Mouse (Mus musculus): ENCODE data around the gene Sprr4. TPM values are rescaled to one million over a fixed set of nuclear protein-coding genes. Genes with fewer than 3 reads are reported as not detected.

Sprr4 gene
- polyA plus RNA-seq (2017; shearing (Covaris generic)) = not detected

GRCm38 (mm10) chr3:92500393-92500792 lies at the start of gene Sprr4:
Sprr4 (minus strand) TSS chr3:92500493.

DNA sequence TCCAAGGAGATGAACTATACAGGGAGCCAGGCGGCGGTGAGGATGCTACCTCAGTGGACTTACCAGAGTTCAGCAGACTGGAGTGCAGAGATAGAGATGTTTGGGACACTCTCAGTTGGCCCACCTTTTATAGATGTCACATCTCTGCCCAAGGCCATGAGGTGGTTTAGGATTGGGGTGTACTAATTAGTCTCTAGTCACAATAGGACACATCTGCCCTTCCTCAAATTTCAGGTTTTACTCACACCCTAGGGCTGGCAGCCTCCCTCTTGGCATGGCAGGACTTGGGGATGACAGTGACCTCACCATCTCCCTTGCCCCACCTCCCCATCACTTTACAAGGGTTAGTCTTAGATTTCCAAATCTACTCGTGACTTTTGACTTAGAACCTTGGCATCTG lies 34.1 kb upstream of the Sprr4 start, which contains the start of gene 2310046K23Rik:
Gene 2310046K23Rik, minus strand, starts transcription at position 101 of the 400 bp plus-strand sequence.

DNA sequence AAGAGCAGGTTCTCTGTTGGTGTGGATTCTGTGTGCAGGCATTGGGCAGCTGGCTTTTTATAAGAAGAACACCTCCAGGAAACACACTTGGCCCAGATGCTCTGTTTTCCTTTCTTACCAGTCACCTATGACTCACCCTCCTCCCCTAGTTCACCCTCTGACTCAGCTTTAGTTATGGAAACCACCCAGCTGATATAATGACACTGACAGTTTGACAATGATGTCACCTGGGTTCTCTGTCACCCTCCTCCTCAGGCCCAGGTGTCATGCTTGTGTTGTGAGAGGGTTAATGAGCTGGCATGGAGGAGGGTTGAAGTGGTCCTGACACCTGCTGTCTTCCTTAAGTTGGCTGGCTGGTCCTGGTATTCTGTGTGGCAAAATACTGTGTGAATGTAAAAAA lies 14.4 kb downstream of the Sprr4 start, which contains the start of gene Sprr1a:
Gene Sprr1a, minus strand, starts transcription at position 33 of the 400 bp plus-strand sequence.

DNA sequence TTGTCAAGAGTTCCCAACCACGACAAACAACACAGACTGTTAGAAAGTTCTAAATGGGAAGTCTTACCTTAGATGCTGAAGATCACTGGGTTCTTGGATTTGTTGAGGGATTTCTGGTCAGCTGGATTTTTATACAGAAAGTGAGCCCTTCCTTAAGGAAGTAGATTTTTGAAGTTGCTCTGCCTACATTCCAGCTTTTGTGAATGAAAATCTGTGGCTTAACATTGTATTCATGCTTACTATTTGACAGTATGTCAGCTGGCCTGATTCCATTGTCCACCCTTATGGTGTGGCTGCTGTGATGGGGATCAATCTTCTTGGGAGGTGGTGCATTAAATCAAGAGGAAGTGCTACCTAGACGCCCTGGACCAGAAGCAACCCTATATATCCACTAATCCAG lies 41.7 kb downstream of the Sprr4 start, which contains the start of gene Sprr3:
Gene Sprr3, minus strand, starts transcription at position 101 of the 400 bp plus-strand sequence.

Other genes with a start within 250 kb of the Sprr4 start
- gene Sprr2a3, start 215.1 kb downstream of the Sprr4 start, polyA plus RNA-seq (2017; shearing (Covaris generic)) = not detected
- not detected for gene Sprr2b, start 183.9 kb downstream of the Sprr4 start, polyA plus RNA-seq (2017; shearing (Covaris generic))
- gene Sprr2d, start 161.4 kb downstream of the Sprr4 start, polyA plus RNA-seq (2017; shearing (Covaris generic)) = not detected
- under 1 TPM; 0.42 to 0.76 TPM for gene Sprr2e, start 148.3 kb downstream of the Sprr4 start, polyA plus RNA-seq (2017; shearing (Covaris generic))
- not detected for gene Sprr2f, start 135.3 kb downstream of the Sprr4 start, polyA plus RNA-seq (2017; shearing (Covaris generic))
- gene Sprr2h, start 114.8 kb downstream of the Sprr4 start, polyA plus RNA-seq (2017; shearing (Covaris generic)) = not detected
- not detected for gene Sprr2i, start 92.5 kb downstream of the Sprr4 start, polyA plus RNA-seq (2017; shearing (Covaris generic))
- 1 to 10 TPM in 1 of 2 experiments, not detected in 1; 1.0 TPM for gene Sprr2j-ps, start 82.4 kb downstream of the Sprr4 start, polyA plus RNA-seq (2017; shearing (Covaris generic))
- 10 to 100 TPM; 23.3 to 26.3 TPM for gene Gm9774, start 71.1 kb downstream of the Sprr4 start, polyA plus RNA-seq (2017; shearing (Covaris generic))
- gene Sprr2k, start 67.9 kb downstream of the Sprr4 start, polyA plus RNA-seq (2017; shearing (Covaris generic)) = not detected
- not detected for gene Sprr1b, start 61.7 kb downstream of the Sprr4 start, polyA plus RNA-seq (2017; shearing (Covaris generic))
- not detected for gene Sprr3, start 41.8 kb downstream of the Sprr4 start, polyA plus RNA-seq (2017; shearing (Covaris generic))
- not detected for gene Sprr1a, start 14.6 kb downstream of the Sprr4 start, polyA plus RNA-seq (2017; shearing (Covaris generic))
- not detected for gene 2310046K23Rik, start 34.0 kb upstream of the Sprr4 start, polyA plus RNA-seq (2017; shearing (Covaris generic))
- gene Ivl, start 73.2 kb upstream of the Sprr4 start, polyA plus RNA-seq (2017; shearing (Covaris generic)) = not detected
- gene Smcp, start 88.5 kb upstream of the Sprr4 start, polyA plus RNA-seq (2017; shearing (Covaris generic)) = not detected
- gene 2210017I01Rik, start 107.0 kb upstream of the Sprr4 start, polyA plus RNA-seq (2017; shearing (Covaris generic)) = not detected
- gene Lce6a, start 121.2 kb upstream of the Sprr4 start, polyA plus RNA-seq (2017; shearing (Covaris generic)) = not detected
- gene Lce1a1, start 147.8 kb upstream of the Sprr4 start, polyA plus RNA-seq (2017; shearing (Covaris generic)) = not detected
- not detected for gene Lce1b, start 156.4 kb upstream of the Sprr4 start, polyA plus RNA-seq (2017; shearing (Covaris generic))
- not detected for gene Lce1a2, start 169.8 kb upstream of the Sprr4 start, polyA plus RNA-seq (2017; shearing (Covaris generic))
- not detected for gene Lce1c, start 178.8 kb upstream of the Sprr4 start, polyA plus RNA-seq (2017; shearing (Covaris generic))
- not detected for gene Lce1d, start 186.7 kb upstream of the Sprr4 start, polyA plus RNA-seq (2017; shearing (Covaris generic))
- not detected for gene Lce1e, start 208.6 kb upstream of the Sprr4 start, polyA plus RNA-seq (2017; shearing (Covaris generic))
- gene Lce1f, start 219.9 kb upstream of the Sprr4 start, polyA plus RNA-seq (2017; shearing (Covaris generic)) = not detected
- gene Gm38119, start 238.6 kb upstream of the Sprr4 start, polyA plus RNA-seq (2017; shearing (Covaris generic)) = not detected

All from inflammation-experienced regulatory T-cells (primary cell).